Mouse (Mus musculus): ENCODE results near the gene Polr2b. TPM values are rescaled to one million over a fixed set of nuclear protein-coding genes. Genes with fewer than 3 reads are reported as not detected.
A peak's percentile ranks its signal among the peaks of the same experiment; 100 is the strongest.

Polr2b gene
- polyA plus RNA-seq, 1 experiment: 32.2 TPM

GRCm38 (mm10) chr5:77369394-77369793, 59.4 kb downstream of the Polr2b start:
- Histone ChIP-seq H3K4me3 (ENCODE audit: insufficient read depth, low read depth, low read length) (no peak overlapping the region), H3K27me3 (replicated peaks; ENCODE audit: control insufficient read depth, insufficient read depth, low read length) (no peaks in the 10 kb centered on the region), H3K36me3 (ENCODE audit: control insufficient read depth, insufficient read depth, low read length) (no peaks in the 10 kb centered on the region), H3K4me1 (ENCODE audit: control insufficient read depth, insufficient read depth, low read length) (peaks cover 41% of the 10 kb centered on the region), H3K27ac (ENCODE audit: insufficient read depth, low read depth, low read length) (peak overlapping the region; percentile 92)
- TF ChIP-seq CTCF (conservative IDR thresholded peaks at IDR 0.05; ENCODE audit: insufficient read depth, insufficient read length, low read depth, low read length) (no peak), POLR2A (IDR thresholded peaks at IDR 0.05; ENCODE audit: low read depth, low read length) (no peak)
- WGBS: 36% methylated on average over 5 of the region's 5 CpGs
- DNase-seq: no peak

GRCm38 (mm10) chr5:77370378-77370892, 60.5 kb downstream of the Polr2b start:
- peak overlapping the region; percentile 92 for H3K27ac ChIP-seq (ENCODE audit: insufficient read depth, low read depth, low read length)
- H3K27me3 ChIP-seq (replicated peaks; ENCODE audit: control insufficient read depth, insufficient read depth, low read length): no peaks in the 10 kb centered on the region
- no peak overlapping the region for H3K4me3 ChIP-seq (ENCODE audit: insufficient read depth, low read depth, low read length)
- WGBS: 27% methylated on average over 5 of the region's 5 CpGs
- TF ChIP-seq CTCF (conservative IDR thresholded peaks at IDR 0.05; ENCODE audit: insufficient read depth, insufficient read length, low read depth, low read length) (no peak), POLR2A (IDR thresholded peaks at IDR 0.05; ENCODE audit: low read depth, low read length) (no peak)
- H3K36me3 ChIP-seq (ENCODE audit: control insufficient read depth, insufficient read depth, low read length): no peaks in the 10 kb centered on the region
- peak; percentile 54 for DNase-seq
- peaks cover 46% of the 10 kb centered on the region for H3K4me1 ChIP-seq (ENCODE audit: control insufficient read depth, insufficient read depth, low read length)

DNA sequence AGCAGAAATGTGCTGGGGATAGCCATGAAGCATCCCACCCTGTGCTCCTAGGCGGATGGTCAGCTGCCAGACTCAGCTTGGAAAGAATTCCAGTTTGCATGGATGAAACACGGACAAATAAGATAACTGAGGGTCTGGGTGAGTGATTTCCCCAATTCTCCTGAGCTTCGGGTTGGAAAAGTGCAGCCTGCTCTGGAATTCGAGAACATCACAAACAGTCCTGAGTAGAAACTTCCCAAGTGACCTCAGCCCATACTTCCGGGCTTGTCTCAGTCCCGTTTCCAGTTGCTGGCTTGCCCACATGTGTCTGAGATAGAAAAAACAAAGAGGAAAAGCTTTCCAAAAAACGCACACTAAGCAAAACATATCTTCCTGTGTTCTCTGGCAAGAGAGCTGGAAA, 62.3 kb downstream of the Polr2b start:
- H3K4me3 ChIP-seq (ENCODE audit: insufficient read depth, low read depth, low read length): no peak overlapping the region
- H3K27ac ChIP-seq (ENCODE audit: insufficient read depth, low read depth, low read length): peak overlapping the region; percentile 49
- WGBS: 47% methylated on average over 7 of the region's 7 CpGs
- H3K4me1 ChIP-seq (ENCODE audit: control insufficient read depth, insufficient read depth, low read length): peaks cover 41% of the 10 kb centered on the region
- TF ChIP-seq POLR2A (IDR thresholded peaks at IDR 0.05; ENCODE audit: low read depth, low read length) (no peak), CTCF (conservative IDR thresholded peaks at IDR 0.05; ENCODE audit: insufficient read depth, insufficient read length, low read depth, low read length) (no peak)
- DNase-seq: peak; percentile 56
- no peaks in the 10 kb centered on the region for H3K36me3 ChIP-seq (ENCODE audit: control insufficient read depth, insufficient read depth, low read length)
- no peaks in the 10 kb centered on the region for H3K27me3 ChIP-seq (replicated peaks; ENCODE audit: control insufficient read depth, insufficient read depth, low read length)

GRCm38 (mm10) chr5:77372778-77373177, 62.8 kb downstream of the Polr2b start:
- WGBS: 54% methylated on average over 6 of the region's 6 CpGs
- H3K27ac ChIP-seq (ENCODE audit: insufficient read depth, low read depth, low read length): peak overlapping the region; percentile 49
- H3K4me3 ChIP-seq (ENCODE audit: insufficient read depth, low read depth, low read length): no peak overlapping the region
- H3K27me3 ChIP-seq (replicated peaks; ENCODE audit: control insufficient read depth, insufficient read depth, low read length): no peaks in the 10 kb centered on the region
- no peaks in the 10 kb centered on the region for H3K36me3 ChIP-seq (ENCODE audit: control insufficient read depth, insufficient read depth, low read length)
- H3K4me1 ChIP-seq (ENCODE audit: control insufficient read depth, insufficient read depth, low read length): peaks cover 36% of the 10 kb centered on the region
- TF ChIP-seq CTCF (conservative IDR thresholded peaks at IDR 0.05; ENCODE audit: insufficient read depth, insufficient read length, low read depth, low read length) (no peak), POLR2A (IDR thresholded peaks at IDR 0.05; ENCODE audit: low read depth, low read length) (no peak)
- peak; percentile 57 for DNase-seq

- no peak for DNase-seq
- TF ChIP-seq POLR2A (IDR thresholded peaks at IDR 0.05; ENCODE audit: low read depth, low read length) (no peak), CTCF (conservative IDR thresholded peaks at IDR 0.05; ENCODE audit: insufficient read depth, insufficient read length, low read depth, low read length) (no peak)
- Histone ChIP-seq H3K4me1 (ENCODE audit: control insufficient read depth, insufficient read depth, low read length) (peaks cover 28% of the 10 kb centered on the region), H3K27ac (ENCODE audit: insufficient read depth, low read depth, low read length) (peak overlapping the region; percentile 78), H3K27me3 (replicated peaks; ENCODE audit: control insufficient read depth, insufficient read depth, low read length) (no peaks in the 10 kb centered on the region), H3K36me3 (ENCODE audit: control insufficient read depth, insufficient read depth, low read length) (no peaks in the 10 kb centered on the region), H3K4me3 (ENCODE audit: insufficient read depth, low read depth, low read length) (no peak overlapping the region)
- 30% methylated on average over 3 of the region's 3 CpGs for WGBS
Observed at GRCm38 (mm10) chr5:77374945-77375344, 65.0 kb downstream of the Polr2b start.

- 39% methylated on average over 4 of the region's 4 CpGs for WGBS
- peak overlapping the region; percentile 51; the same call in 1 of the 2 replicates for H3K27ac ChIP-seq (ENCODE audit: insufficient read depth, low read depth, low read length)
Observed at GRCm38 (mm10) chr5:77375546-77375945, 65.6 kb downstream of the Polr2b start.

DNA sequence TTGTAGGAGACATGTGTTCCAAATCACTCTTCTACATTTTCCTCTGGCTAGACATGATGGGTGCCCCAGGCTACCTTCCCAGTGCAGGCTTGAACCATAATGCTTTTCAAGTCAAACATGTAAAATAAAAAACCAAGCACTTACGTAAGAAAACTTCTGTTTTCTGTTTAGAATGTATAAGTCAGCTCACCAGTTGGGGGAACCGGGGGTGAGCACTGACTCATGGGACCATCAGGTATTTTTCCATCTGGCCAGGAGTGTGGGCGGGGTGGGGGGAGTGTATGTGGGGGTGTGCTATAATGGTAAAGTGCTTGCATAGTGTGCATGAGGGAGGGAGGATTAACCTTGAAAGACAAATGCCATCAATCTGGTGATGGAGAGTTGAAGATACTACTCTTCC, 68.1 kb downstream of the Polr2b start:
- Histone ChIP-seq H3K27ac (ENCODE audit: insufficient read depth, low read depth, low read length) (no peak overlapping the region), H3K4me3 (ENCODE audit: insufficient read depth, low read depth, low read length) (no peak overlapping the region), H3K36me3 (ENCODE audit: control insufficient read depth, insufficient read depth, low read length) (no peaks in the 10 kb centered on the region), H3K27me3 (replicated peaks; ENCODE audit: control insufficient read depth, insufficient read depth, low read length) (no peaks in the 10 kb centered on the region), H3K4me1 (ENCODE audit: control insufficient read depth, insufficient read depth, low read length) (peaks cover 39% of the 10 kb centered on the region)
- no peak for TF ChIP-seq POLR2A (IDR thresholded peaks at IDR 0.05; ENCODE audit: low read depth, low read length)
- TF ChIP-seq CTCF (conservative IDR thresholded peaks at IDR 0.05; ENCODE audit: insufficient read depth, insufficient read length, low read depth, low read length): no peak
- 78% methylated on average over 3 of the region's 3 CpGs for WGBS
- no peak for DNase-seq

More at GRCm38 (mm10) chr5:77375546-77375945, 65.6 kb downstream of the Polr2b start:
- TF ChIP-seq CTCF (conservative IDR thresholded peaks at IDR 0.05; ENCODE audit: insufficient read depth, insufficient read length, low read depth, low read length): no peak
- TF ChIP-seq POLR2A (IDR thresholded peaks at IDR 0.05; ENCODE audit: low read depth, low read length): no peak
- H3K4me1 ChIP-seq (ENCODE audit: control insufficient read depth, insufficient read depth, low read length): peaks cover 26% of the 10 kb centered on the region
- no peaks in the 10 kb centered on the region for H3K36me3 ChIP-seq (ENCODE audit: control insufficient read depth, insufficient read depth, low read length)
- no peak overlapping the region for H3K4me3 ChIP-seq (ENCODE audit: insufficient read depth, low read depth, low read length)
- no peaks in the 10 kb centered on the region for H3K27me3 ChIP-seq (replicated peaks; ENCODE audit: control insufficient read depth, insufficient read depth, low read length)
- no peak for DNase-seq

Data from kidney, adult 2 months (tissue).